Mouse (Mus musculus) cortical plate, adult 2 months (tissue): ENCODE measurements around the gene Clpb.

Source experiments
- CTCF ChIP-seq: fragments of 200-500 bp; IDR thresholded peaks from 2 replicates; pipeline ENCODE4 v1.5.1; 2011; ENCODE audit warnings: mild to moderate bottlenecking, control low read depth, low read length; ENCODE audit not compliant: insufficient read depth; ENCODE audit errors: extremely low read depth
- POLR2A ChIP-seq: fragments of 200-500 bp; IDR thresholded peaks from 2 replicates; pipeline ENCODE4 v1.6.1; 2011; ENCODE audit warnings: mild to moderate bottlenecking, low read length, control low read depth; ENCODE audit not compliant: insufficient read depth; ENCODE audit errors: extremely low read depth

DNA sequence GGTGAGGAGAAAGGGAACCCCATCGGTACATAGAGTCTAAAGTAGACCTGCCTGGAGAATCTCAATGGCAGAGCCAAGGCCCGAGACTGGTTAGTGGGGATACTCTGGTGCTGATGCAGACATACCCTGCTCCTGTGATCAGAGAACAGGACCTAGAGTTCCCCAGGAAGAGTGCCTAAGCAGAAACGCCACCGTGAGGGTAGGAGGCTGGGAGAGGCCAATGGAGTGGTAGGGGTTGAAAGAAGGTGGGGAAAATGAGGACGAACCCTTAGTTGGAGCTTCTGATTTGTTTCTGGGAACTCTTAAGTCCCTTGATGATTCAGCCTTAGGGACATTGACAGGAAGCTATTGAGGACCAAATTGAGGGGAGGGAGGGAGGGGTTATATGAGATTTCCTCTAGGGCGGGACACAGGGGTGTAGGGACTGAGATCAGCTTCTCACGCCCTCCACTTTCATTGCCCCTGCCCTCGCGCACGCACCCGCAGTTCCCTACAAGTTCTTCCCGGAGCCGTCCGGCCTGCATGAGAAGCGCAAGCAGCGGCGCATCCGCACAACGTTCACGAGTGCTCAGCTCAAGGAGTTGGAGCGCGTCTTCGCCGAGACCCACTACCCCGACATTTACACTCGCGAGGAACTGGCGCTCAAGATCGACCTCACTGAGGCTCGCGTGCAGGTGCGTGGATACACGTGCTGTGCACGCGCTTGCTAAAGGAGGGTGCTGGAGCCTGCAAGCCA lies 157.0 kb downstream of the Clpb start:
- no peak for TF ChIP-seq CTCF
- TF ChIP-seq POLR2A: no peak
